Mouse (Mus musculus): ENCODE results near the gene Arrdc2.

Arrdc2 gene

DNA sequence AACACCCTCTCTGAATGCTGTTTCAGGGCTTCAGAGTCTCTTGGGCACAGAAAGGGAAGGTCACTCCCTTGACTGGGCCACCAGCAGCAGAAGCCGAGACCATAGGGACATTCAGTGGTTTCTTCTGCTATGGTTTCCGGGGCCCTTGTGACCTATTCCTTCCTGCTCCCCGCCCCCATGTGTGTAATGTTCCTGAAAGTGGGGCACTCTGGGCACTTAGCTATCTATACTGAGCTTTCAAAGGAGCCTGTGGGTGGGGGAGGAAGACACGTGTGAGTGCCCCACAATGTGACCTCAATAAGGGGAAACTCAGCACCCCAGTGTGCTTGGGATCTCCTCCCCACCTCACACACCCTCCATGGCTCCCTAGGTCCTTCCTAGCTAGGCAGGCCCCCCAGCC is 33.0 kb downstream of the Arrdc2 start:
- DNase-seq, result no peak

DNA sequence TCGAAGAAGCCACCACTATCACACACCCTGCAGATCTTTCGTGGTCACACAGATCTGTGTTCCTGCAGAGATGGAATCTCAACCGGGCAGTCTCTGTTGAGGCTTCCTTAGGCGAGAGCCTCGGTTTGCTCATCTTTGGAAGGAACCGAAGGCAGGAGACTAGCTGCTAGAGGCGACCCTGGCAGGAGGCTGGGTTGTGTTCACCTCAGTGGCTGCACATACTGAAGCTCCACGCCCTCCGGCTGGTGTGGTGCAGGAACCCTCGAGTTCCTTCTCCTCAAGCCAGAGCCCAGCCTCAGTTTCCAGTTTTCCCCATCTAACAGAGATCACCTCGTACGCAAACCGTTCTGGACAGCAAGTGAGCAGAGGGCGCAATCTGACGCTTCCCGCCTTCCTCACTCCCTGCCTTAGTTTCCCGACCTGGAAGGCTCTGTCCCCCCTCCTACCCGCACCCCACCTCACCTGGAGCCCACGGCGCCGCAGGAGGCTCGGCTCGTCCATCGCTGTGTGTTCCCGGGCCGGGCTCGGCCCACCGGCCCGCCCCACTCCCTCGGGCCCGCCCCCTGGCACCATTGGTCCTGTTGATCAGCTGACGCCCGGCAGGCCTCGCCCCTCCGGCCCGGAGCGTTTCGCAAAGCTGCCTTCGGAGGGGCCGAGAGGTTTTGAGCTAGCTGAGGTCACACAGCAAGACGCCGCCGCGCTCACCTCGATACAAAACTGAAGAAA is 34.9 kb downstream of the Arrdc2 start, which contains the start of gene Mast3:
Mast3 (minus strand) TSS at position 574 of the 726 bp plus-strand sequence.
- DNase-seq, result peak; percentile 92

DNA sequence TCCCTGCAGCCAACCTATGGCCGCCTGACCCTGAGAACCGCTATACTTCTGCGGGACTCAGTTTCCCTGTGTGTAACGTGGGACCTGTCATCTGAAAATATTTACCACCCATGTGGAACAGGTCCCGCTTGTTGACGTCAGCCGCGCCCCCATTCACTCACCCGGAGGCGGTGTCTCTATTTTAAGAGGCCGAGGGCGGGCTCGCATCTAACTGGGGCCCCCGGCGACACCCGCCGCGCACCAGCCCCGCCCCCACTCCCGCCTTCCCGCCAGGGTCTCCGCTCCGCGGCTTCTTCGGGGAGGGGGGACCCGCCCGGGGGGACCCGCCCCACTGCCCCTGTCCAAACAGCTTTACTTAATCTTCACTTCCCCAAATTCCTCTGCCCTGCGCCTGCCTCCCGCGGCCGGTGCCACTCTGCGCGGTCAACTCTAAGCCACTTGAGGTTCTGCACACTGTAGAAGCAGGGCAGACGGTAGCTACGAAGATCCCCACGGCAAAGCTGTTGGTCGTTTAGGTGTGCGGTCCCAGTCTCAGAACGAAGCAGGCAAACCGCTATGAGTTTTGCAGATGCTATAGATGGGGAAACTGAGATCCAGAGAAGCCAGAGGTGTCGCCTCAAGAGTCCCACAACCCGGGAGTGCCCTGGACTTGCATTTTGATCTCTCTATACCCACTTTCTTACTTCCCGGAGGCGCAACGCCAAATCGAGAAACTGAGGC is 35.6 kb downstream of the Arrdc2 start:
- DNase-seq, result peak; percentile 50

DNA sequence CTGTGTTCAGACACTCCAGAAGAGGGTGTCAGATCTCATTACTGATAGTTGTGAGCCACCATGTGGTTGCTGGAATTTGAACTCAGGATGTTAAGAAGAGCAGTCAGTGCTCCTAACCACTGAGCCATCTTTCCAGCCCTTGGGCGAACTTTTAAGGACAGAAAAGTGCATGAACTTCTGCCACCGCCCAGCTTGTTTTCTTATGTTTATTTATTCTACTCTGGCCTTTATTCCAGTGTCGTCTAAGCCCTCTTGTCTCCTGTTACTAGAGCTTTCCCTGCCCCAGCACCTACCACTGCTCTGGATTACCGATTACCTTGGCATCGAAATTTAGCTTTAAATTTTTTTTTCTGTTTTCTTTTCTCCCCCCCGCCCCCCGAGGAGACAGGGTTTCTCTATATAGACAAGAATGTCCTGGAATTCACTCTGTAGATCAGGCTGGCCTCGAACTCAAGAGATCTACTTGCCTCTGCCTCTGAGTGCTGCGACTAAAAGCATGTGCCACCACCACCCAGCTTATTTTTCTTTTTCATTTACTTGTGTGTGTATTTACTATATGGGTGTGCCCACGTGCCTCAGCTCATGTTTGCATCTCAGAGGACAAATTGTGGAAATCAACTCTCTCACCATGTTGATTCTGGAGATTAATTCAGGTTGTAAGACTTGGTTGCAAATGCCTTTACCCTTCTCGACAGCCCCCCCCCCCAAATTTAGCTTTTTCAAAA is 36.6 kb downstream of the Arrdc2 start:
- no peak for DNase-seq

DNA sequence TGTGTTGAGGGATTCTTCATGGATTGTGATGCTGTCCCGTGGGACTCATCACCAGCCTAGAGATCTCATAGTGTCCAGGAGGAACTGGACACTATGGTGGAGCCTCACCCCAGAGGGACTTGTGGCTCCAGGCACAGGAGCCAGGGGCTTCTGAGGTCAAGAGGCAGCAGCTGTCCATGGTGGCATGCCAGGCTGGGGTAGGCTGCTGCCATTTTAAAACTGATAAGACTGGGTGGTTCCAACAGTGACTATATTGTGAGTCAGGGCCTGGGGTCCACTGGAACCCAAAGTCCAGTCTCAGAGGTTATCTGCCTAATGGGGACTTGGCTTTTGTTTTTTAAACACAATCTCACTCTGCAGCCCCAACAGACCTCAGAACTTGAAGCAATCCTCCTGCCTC is 37.7 kb downstream of the Arrdc2 start:
- DNase-seq, result no peak

DNA sequence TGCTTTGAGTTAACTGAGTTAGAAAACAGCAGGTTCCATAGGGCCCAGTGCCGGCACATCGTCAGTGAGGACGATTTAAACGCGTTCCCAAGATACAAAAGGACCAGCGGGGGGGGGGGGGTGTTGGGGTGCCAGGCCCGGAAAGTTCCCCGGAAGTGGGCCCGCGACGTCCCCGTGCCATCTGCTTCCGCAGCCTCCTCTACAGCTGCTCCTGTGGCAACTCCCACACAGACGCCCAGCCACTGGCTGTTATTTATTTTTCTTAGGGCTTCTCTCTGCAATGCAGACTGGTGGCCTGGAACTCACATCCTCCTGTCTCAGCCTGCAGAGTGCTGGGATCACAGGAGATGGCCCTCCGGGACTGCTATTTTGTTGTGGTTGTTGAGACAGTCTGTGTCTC is 38.4 kb downstream of the Arrdc2 start:
- no peak for DNase-seq

DNA sequence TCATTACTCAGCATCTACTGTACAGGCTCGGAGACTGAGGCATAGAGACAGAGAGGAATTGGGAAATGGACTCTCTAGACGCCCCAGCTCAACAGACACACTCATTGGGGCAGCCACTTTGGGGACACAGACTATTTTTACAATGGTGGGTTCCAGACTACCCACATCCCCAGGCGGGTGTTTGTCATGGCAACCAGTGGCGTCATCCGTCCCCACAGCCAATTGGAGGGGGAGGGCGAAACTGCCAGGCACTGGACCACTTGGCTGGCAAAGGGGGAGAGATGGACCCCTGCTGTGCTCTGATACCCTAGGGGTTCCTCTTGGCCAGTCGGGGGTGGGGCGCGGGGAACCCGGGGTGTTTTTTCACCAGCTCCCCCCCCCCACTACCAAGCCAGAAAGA is 38.9 kb downstream of the Arrdc2 start:
- no peak for DNase-seq

DNA sequence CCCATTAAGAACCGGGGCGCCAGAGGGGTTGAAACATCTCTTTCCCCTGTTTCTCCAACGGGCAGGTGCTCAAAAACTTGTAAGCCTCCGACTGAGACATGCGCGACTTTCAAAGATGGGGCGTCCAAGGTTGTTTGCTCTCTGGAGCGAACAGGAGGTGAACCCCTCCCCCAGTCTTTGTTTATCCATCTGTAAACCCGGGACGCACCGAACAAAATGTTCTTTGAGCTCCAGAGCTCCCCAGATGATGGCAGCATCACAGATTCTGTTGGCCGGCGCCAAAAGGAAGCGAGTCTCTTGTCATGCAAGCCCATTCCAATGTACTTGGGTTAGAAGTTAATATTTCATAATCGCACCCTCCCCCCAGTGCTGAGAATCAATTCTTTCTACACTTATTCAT is 41.2 kb downstream of the Arrdc2 start:
- DNase-seq, result peak; percentile 72

DNA sequence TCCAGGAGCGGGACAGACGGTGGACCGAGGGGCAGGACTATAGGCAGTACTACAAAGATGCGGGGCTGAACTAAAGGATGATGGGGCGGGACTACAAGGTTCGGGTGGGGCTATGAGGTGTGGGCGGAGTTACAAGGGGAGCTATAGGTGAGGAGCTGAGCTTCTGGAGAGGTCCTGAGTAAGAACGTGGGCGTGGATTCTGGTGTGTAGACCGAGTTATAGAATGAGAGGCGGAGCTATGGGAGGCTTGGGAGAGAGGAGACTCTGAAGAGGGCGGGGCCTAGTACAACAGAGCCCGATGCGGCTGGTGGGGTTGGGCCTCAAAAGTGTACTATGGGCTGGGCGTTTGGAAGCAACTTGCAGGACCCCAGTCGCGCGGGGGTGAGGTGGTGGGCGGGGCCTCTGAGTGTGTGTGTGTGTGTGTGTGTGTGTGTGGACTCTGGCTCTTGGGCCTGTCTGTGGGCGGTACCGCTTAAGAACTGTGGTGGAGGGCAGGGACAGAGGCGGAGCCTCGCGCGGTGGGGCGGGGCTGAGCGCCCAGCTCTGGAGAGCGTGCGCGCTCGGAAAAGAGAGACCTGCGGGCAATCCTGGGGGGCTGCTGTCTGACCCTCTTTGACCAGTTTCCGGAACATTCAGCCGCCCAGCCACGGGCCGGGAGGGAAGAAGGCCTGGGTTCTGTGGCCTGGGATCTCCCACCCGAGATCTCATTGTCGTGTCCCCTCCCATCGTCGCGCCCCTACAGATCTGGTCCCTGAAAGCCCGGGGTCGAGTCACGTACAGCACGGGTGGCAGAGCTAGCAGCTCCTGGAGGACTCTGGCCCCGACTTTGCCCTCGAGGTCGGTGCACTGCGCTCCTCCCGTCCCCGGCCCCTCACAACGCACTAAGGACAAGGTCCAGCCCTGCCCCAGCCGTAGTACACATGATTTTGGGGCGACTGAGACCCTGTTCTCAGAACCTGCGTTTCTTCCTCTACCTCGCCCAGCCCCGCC is 42.1 kb downstream of the Arrdc2 start:
- peak; percentile 94 for DNase-seq

DNA sequence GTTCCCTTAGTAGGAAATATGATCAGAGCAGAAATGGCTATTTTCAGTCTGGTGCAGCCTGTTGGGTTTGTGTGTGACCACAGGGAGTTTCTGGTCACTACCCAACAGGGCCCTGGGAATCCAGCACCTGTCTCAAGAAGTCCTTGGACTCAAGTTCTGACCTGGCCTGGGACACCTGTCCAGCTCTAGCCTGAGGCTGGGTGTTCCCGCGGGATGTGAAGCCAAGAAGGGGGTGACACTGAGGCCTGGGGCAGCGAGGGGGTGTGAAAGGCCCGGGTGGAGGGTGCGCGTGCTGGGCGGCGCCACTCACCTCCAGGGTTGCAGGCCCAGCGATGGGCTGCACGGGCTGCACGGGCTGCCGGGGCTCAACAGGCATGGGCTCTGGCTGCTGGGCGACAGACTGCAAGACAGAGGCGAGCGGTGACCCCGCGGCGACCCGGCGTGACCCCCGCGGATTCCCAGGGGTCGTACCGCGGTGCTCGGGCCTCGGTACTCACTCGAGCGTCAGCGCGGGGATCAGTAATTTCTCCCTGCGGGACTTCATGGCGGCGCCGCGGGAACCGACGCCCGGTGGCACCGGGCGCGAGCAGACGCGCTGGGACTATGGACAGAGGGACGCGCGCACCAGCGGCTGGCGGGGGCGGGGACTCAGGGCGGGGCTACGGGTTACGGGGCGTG is 43.0 kb downstream of the Arrdc2 start:
- DNase-seq, result no peak

DNA sequence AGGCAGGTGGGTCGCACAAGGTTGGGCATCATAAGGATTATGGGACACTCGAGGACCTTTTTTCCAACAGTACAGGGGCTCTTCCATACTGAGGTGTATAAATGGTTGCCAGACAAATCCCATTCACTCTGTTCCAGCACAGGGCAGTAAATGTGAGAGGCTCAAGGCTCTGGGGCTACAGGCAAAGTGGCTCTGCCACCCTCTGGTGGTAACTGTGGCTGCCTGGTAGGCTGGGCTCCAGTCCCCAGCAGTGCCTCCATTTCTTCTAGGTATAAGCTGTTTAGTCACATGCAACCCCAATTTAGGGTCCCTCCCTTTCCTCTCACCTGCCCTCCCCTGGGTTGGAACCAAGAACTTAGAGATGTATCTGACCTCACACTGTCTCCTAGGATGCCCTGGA is 44.1 kb downstream of the Arrdc2 start:
- DNase-seq, result no peak

DNA sequence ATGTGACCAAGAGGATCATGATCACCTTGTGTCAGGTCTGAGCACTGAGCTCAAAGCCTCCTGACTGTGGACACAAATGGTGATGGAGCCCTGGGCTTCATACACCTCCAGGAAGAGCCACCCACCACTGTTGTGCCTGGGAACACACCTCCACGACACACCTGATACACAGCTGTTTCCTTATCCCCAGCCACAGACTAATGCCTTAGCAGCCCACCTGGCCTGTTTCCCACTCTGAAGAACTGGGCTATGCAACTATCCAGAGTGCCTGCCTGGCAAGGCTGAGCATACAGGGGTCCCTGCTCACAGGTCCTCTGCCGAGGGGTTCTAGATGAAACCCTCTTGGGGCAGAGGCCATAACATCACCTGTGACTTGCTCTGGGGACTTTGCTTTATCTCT is 45.3 kb downstream of the Arrdc2 start:
- no peak for DNase-seq

DNA sequence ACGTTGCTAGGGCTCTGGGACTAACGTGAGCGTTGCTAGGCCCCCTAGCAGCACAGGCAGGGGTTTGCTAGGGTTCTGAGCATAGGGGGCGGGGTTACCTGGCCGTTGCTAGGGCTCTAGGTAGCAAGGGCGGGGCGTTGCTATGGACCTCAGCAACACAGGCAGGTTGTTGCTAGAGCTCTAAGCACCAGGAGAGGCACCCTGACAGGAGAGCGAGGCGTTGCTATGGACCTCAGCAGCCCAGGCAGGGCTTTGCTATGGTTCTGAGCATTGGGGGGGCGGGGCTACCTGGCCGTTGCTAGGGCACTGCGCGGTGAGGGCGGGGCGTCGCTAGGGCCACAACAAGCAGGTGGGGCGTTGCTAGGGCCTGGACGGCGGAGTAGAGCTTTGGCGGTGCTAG is 46.8 kb downstream of the Arrdc2 start:
- peak; percentile 92 for DNase-seq

DNA sequence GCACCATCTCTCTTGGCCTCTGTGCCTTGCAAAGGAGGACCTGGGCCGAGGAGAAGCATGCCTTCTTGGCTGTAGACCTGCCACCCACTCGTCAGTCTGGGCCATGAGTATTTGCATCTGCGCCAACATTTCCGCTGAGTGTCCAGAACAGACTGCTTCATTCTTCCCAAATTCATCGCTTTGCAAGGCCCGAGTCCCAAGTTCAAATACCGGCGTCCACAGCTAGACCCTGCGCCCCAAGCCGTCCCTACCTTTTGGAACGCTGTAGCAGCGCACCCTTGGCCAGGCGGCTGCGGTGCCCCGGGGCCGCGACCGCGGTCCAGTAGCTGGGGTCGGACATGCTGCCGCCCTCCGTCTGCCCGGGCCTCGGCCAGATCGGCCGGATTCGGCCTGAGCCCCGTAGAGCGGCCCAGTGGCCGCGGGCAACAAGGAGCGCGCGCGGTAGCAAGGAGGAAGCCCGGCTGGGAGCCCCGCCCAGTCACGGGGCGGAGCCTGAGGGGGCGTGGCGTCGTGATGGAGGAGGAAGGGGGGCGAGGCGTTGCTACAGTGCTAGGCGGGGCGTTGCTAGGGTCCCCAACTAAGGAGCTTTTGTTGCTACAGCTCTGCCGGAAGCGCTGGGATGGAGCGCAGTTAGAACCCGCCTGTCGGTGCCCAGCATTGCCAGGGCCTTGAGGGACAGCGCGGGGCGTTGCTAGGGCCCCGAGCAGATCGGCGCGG is 47.4 kb downstream of the Arrdc2 start:
- DNase-seq, result peak; percentile 98

DNA sequence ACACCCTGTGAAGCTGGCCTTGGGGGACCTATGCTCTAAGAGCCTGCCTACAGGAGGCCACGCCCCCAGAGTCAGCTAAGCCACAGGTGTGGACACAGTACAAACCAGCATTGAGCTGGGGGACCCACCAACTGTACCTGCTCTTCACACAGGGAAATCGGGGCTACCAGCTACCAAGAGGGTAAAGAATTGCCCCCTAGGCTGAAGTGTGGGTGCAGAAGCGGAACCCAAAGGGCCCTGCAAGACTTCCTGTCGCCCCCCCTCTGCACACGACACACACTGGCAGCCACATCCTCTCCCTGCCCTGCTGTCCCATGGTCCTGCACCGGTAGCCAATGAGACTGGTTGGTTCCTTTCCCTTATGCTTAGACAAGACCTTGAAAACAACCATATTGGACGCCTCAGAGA is 48.2 kb downstream of the Arrdc2 start:
- DNase-seq, result no peak

DNA sequence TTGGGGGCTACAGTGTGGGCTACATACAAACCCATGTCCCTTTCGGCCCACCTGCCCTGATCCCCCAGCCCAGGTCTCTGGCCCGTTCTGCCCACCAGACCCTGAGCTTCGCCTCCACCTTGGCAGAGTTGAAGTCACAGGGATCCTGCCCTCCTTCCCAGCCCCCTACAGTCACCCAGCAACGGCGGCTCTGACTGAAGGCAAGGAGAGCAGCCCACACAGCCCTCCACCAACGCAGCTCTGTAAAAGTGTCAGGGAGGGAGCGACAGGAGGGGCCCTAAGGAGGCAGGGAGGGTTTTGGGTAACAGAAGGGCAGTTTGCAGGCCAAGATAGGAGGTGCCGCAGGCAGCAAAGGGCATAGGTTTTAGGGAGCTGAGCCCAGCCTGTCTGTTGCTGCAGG is 48.7 kb downstream of the Arrdc2 start:
- no peak for DNase-seq

DNA sequence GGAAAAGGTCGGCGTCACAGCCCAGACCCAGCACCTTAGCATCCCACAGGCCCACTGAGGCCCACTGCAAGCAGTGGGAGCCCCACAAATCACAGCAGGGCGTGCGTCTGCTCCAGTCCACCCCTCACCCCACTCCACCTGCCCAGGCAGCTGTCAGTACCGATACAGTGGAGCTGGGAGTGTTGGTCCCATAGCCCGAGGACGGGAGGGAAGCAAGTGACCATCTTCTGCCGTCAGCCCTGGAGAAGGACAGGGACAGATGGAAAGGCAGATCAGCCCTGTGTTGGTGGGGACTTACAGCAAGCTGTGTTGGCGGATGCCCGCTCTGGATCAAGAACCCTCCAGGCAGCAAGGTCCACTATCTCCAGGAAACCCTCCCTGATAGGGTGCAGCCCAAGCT is 50.5 kb downstream of the Arrdc2 start:
- no peak for DNase-seq

DNA sequence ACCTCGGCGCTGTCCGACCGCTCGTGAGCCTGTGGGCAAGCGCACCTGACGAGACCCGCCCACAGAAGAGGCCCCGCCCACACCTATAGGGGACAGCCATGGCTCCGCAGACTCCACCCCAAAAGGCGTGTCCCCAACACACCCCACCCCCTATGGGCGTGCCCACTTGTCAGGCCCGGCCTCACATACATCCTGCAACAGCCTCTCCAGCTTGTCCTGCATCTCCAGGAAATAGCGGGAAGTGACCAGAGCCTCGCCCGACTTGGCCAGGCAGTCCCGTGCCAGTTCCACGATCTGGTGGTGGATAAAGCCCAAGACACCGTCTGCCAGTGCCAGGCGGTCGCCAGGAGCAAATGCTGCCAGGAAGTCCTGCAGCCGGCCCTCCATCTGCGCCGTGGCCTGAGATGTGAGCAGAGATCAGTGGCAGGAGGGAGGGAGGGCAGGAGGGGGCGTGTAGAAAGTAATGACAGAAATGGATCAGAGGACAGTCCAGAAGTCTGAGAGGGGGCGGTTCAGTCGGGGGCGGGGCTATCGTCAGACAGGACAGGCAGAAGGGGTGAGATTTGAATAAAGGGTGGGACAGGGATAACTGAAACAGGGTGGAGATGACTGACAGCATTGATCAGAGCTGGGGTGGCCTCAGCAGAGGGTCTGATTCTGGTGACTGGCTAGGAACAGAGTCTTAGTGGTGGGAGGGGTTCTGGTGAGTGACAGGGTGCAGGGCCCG is 51.4 kb downstream of the Arrdc2 start:
- DNase-seq, result peak; percentile 61

DNA sequence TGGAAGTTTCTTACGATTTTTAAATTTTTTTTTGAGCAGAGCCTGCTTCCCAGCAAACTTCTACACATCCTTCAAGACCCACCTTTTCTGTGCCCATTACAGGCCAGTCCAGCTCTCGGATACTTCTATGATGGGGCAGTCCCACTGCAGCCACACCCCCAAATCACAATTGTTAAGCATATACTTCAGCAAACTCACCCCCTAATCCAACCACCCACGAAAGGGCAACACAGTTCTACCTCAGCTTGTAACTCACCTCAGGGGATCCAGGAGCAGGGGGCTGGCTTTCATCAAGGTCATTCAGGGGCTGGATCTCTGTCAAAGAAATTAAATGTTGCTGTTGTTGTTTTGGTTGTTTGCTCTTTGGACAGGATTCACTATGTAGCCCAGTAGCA is 52.5 kb downstream of the Arrdc2 start:
- DNase-seq, result no peak

DNA sequence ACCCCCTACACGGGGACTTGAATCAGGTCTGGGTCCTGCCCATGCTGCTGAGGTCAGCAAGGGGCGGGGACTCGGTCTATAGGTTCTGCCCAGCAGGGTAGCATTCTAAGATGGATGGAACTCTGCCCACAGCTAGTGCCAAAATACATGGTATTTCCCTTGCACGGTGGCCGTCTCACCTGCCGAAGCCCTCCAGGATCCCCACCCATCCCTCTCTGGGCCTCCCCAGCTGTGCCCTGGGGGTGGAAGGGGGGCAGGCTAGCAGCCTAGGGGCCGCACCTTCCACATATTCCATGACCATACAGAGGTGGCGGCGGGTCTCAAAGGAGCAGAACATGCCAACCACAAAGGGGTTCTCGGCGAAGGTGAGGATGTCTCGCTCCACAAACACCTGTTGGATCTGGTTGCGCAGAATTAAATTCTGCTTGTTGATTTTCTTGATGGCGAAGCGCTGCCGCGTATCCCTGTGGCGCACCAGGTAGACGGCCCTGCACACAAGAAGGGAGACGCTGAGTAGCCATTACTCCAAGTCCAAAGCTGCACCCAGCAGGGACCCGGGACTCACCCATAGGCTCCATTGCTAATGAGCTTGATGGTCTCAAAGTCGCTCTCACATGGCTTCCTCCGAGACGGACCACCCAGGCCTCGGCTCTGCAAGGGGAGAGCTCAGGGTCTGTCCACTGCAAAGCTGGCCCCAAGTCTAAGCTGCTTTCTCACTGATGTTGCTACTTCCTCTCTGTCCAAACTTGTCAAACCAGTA is 53.0 kb downstream of the Arrdc2 start:
- DNase-seq, result no peak
